In the genomic region with DNA sequence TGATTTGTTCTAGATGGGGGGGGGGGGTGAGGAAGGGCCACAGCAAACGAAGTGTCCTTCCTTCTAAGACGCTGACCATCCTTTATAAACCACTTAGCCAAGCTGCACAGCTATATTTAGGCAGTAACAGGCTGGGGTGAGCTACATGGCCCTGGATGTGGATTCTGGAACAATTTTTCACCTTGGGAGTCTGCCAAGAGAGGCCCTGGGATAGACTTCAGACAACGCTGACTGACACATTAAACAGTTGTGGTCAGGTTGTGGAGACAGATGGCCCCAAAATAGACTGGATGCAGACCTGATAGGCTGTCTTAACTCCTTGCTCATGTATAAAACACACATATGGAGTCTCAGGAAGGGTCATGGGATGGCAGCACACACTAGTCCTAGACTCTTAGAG, we compare ENCODE assay signal across 9 mouse cellular contexts. TPM values are rescaled to one million over a fixed set of nuclear protein-coding genes. Genes with fewer than 3 reads are reported as not detected.
A peak's percentile ranks its signal among the peaks of the same experiment; 100 is the strongest.
DNase-seq lines count a peak whose midpoint lies in the region; ATAC-seq and TF ChIP-seq lines count a peak whose summit lies in the region.
"Had no signal": no experiment of that assay in that cellular context is flagged by ENCODE, and none has a peak within 500 bp of the region (broad histone marks: within the 10 kb centered on the region; RNA-seq: fewer than 3 reads in every experiment).

No protein-coding gene starts in this region.

- intact Hi-C loops in gastrocnemius, postnatal 36 days (cut with DNase I), result no loop called here

- no peak overlapping the region for H3K4me3 ChIP-seq in C2C12 (ENCODE audit: insufficient read depth, poor library complexity, severe bottlenecking)
- H3K4me3 ChIP-seq in limb, embryonic 15.5 days, result no peak overlapping the region
- H3K4me3 ChIP-seq in forebrain, embryonic 16.5 days (replicated peaks; ENCODE audit: low read length), result no peak overlapping the region
- no peak overlapping the region for H3K4me3 ChIP-seq in midbrain, embryonic 10.5 days

- peak; percentile 59 for DNase-seq in adipocyte (ENCODE audit: low spot score)
- DNase-seq in gastrocnemius, postnatal 36 days, result peak; percentile 20 to 27
- no peak for DNase-seq in right cerebral cortex, postnatal 10 days (ENCODE audit: low spot score in 2 of 2)
- no peak for DNase-seq in midbrain, embryonic 10.5 days (ENCODE audit: low spot score)
- DNase-seq: layer of hippocampus, postnatal 36 days; thymus, postnatal 36 days had no signal

- peaks cover 7% of the 10 kb centered on the region; the same call in 1 of the 2 replicates for H3K4me1 ChIP-seq in limb, embryonic 15.5 days
- peaks cover 10% of the 10 kb centered on the region for H3K4me1 ChIP-seq in forebrain, embryonic 16.5 days (replicated peaks; ENCODE audit: control insufficient read depth, insufficient read depth, low read length)
- no peaks in the 10 kb centered on the region for H3K4me1 ChIP-seq in midbrain, embryonic 10.5 days

- no peak for TF ChIP-seq CTCF in C2C12 (IDR thresholded peaks at IDR 0.05; ENCODE audit: control insufficient read depth, insufficient read depth, insufficient read length)

- H3K9ac ChIP-seq in limb, embryonic 15.5 days, result no peak overlapping the region
- H3K9ac ChIP-seq in forebrain, embryonic 16.5 days (replicated peaks; ENCODE audit: low read depth, low read length), result no peak overlapping the region

- no peaks in the 10 kb centered on the region for H3K9me3 ChIP-seq in limb, embryonic 15.5 days
- 0 out of 2 replicates have a peak, but pooled peaks cover 2% of the 10 kb centered on the region for H3K9me3 ChIP-seq in forebrain, embryonic 16.5 days (ENCODE audit: control insufficient read depth, low read length)
- peaks cover 6% of the 10 kb centered on the region; the same call in 1 of the 2 replicates for H3K9me3 ChIP-seq in midbrain, embryonic 10.5 days (replicated peaks)

- H3K4me2 ChIP-seq in limb, embryonic 15.5 days, result no peak overlapping the region
- no peak overlapping the region for H3K4me2 ChIP-seq in forebrain, embryonic 16.5 days (ENCODE audit: low read length)

- no peaks in the 10 kb centered on the region for H3K79me3 ChIP-seq in C2C12 (ENCODE audit: low read depth)

- no peak overlapping the region for H3K27ac ChIP-seq in limb, embryonic 15.5 days
- H3K27ac ChIP-seq in forebrain, embryonic 16.5 days (ENCODE audit: low read length), result no peak overlapping the region
- H3K27ac ChIP-seq in midbrain, embryonic 10.5 days (replicated peaks), result no peak overlapping the region

- H3K36me3 ChIP-seq in C2C12 (ENCODE audit: control insufficient read depth, insufficient read depth), result no peaks in the 10 kb centered on the region
- no peaks in the 10 kb centered on the region for H3K36me3 ChIP-seq in limb, embryonic 15.5 days
- H3K36me3 ChIP-seq in forebrain, embryonic 16.5 days (ENCODE audit: control insufficient read depth, insufficient read depth), result no peaks in the 10 kb centered on the region
- no peaks in the 10 kb centered on the region for H3K36me3 ChIP-seq in midbrain, embryonic 10.5 days

- 31% methylated on average over 3 of the region's 3 CpGs for WGBS in limb, embryonic 15.5 days
- 74% methylated on average over 3 of the region's 3 CpGs for WGBS in forebrain, embryonic 16.5 days
- WGBS in midbrain, embryonic 10.5 days, result 93% methylated on average over 3 of the region's 3 CpGs

- peak; percentile 55; the same call in 1 of the 2 replicates for ATAC-seq in limb, embryonic 15.5 days (ENCODE audit: insufficient number of reproducible peaks, low FRiP score, low TSS enrichment, low read depth)
- no peak for ATAC-seq in forebrain, embryonic 16.5 days

- H3K79me2 ChIP-seq in C2C12 (ENCODE audit: control insufficient read depth, insufficient read depth), result no peaks in the 10 kb centered on the region

- no peak overlapping the region for H3ac ChIP-seq in C2C12 (ENCODE audit: control insufficient read depth, insufficient read length, low read depth)

- H3K27me3 ChIP-seq in C2C12 (ENCODE audit: control insufficient read depth, insufficient read depth, insufficient read length), result no peaks in the 10 kb centered on the region
- no peaks in the 10 kb centered on the region for H3K27me3 ChIP-seq in limb, embryonic 15.5 days
- H3K27me3 ChIP-seq in forebrain, embryonic 16.5 days (replicated peaks; ENCODE audit: control insufficient read depth, insufficient read depth, low read length), result no peaks in the 10 kb centered on the region
- no peaks in the 10 kb centered on the region for H3K27me3 ChIP-seq in midbrain, embryonic 10.5 days (ENCODE audit: low read depth, poor library complexity, severe bottlenecking)

TF ChIP-seq in C2C12, 6 proteins besides CTCF, POLR2A, EP300 and RAD21:
- TF ChIP-seq MYOD1 (IDR thresholded peaks at IDR 0.05; ENCODE audit: control insufficient read depth, insufficient read length, low read depth) (peak; percentile 65), MAX (IDR thresholded peaks at IDR 0.05) (no peak)
TF ChIP-seq in C2C12: peak in this region for 1.

RNA-seq across cellular contexts. Expression of gene Ccdc6, which starts 39.9 kb away (rescaled TPM):
- polyA plus RNA-seq in C2C12 (2012; fragmentation: generic; extraction: Trizol), result 16.8 TPM
- 100 to 1,000 TPM; 100 to 121 TPM for total RNA-seq in gastrocnemius, postnatal 36 days (2021)
- 17.2 and 18.2 TPM in 2 replicates for polyA plus RNA-seq in limb, embryonic 15.5 days (2015; fragmentation: Nextera tagmentation; extraction: Ambion mirVana)
- polyA plus RNA-seq in forebrain, embryonic 16.5 days (2015; fragmentation: Nextera tagmentation; extraction: Ambion mirVana), result 16.1 and 18.1 TPM in 2 replicates
- polyA plus RNA-seq in midbrain, embryonic 10.5 days (2016; fragmentation: Nextera tagmentation; extraction: Ambion mirVana), result 19.8 and 21.3 TPM in 2 replicates

Comparison
In these comparisons a context has a peak if more than half of its experiments do, and no peak if none do; other contexts are left out.
1. DNase-seq: peak in adipocyte (single experiment) and gastrocnemius, postnatal 36 days (2 of 2); none in right cerebral cortex, postnatal 10 days (0 of 2) and midbrain, embryonic 10.5 days (single experiment).